9 mouse cellular contexts compared by ENCODE assay signal in the genomic region with DNA sequence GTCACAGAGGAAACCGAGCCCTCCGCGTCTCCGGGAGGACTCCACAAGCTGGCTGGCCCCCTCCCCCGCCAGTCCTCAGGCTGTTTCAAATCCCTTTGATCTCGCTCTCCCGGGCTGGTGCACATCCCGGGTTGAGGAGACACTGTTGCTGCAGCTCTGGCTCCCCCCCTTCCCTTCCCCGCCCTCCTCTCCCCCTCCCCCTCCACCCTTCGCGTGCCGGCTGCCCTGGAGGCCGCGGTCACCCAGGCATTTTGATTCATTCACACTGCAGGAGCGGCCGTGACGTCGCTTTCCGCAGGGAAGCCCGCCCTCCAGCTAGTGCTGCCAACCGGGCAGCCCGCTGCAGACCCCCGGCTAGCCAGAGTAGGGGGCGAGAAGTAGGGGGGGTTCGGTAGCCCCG. TPM values are rescaled to one million over a fixed set of nuclear protein-coding genes. Genes with fewer than 3 reads are reported as not detected.
DNase-seq lines count a peak whose midpoint lies in the region; ATAC-seq and TF ChIP-seq lines count a peak whose summit lies in the region.
"Had no signal": no experiment of that assay in that cellular context is flagged by ENCODE, and none has a peak within 500 bp of the region (broad histone marks: within the 10 kb centered on the region; RNA-seq: fewer than 3 reads in every experiment).

No protein-coding gene starts in this region.

- no peak overlapping the region for H3K27ac ChIP-seq in cerebellum, adult 2 months (ENCODE audit: insufficient read depth, low read length)
- H3K27ac ChIP-seq in forebrain, embryonic 14.5 days (ENCODE audit: low read depth, low read length), result no peak overlapping the region
- H3K27ac ChIP-seq in neural tube, embryonic 13.5 days (replicated peaks), result no peak overlapping the region

- no peak for TF ChIP-seq POLR2A in cerebellum, adult 2 months (IDR thresholded peaks at IDR 0.05; ENCODE audit: borderline replicate concordance, insufficient read depth, low read length)

- no peaks in the 10 kb centered on the region for H3K9me3 ChIP-seq in E14TG2a.4 (ENCODE audit: low read length)
- H3K9me3 ChIP-seq in forebrain, embryonic 14.5 days (replicated peaks; ENCODE audit: control insufficient read depth, low read length), result no peaks in the 10 kb centered on the region
- H3K9me3 ChIP-seq in neural tube, embryonic 13.5 days, result no peaks in the 10 kb centered on the region

- H3K9ac ChIP-seq in forebrain, embryonic 14.5 days (ENCODE audit: low read length), result peak overlapping the region; percentile 41
- H3K9ac ChIP-seq in neural tube, embryonic 13.5 days, result peak overlapping the region; percentile 50

- intact Hi-C loops in gastrocnemius, postnatal 36 days (cut with DNase I), result no loop called here

- whole genome bisulfite sequencing in cerebellum, adult 2 months, result under 1% methylated on average over 26 of the region's 26 CpGs
- under 1% methylated on average over 25 of the region's 26 CpGs for WGBS in forebrain, embryonic 14.5 days
- WGBS in neural tube, embryonic 13.5 days, result 0% methylated on average over 26 of the region's 26 CpGs

- peaks cover 18% of the 10 kb centered on the region; the same call in 1 of the 2 replicates for H3K27me3 ChIP-seq in cerebellum, adult 2 months (ENCODE audit: control insufficient read depth, insufficient read depth, low read length)
- H3K27me3 ChIP-seq in E14TG2a.4 (ENCODE audit: insufficient read depth, low read length), result peaks cover 90% of the 10 kb centered on the region
- H3K27me3 ChIP-seq in forebrain, embryonic 14.5 days (replicated peaks; ENCODE audit: control insufficient read depth, insufficient read depth, low read length), result peaks cover 91% of the 10 kb centered on the region
- peaks cover 94% of the 10 kb centered on the region for H3K27me3 ChIP-seq in neural tube, embryonic 13.5 days

- peak overlapping the region; percentile 91 for H3K4me2 ChIP-seq in forebrain, embryonic 14.5 days (ENCODE audit: low read length)
- peak overlapping the region; percentile 70 for H3K4me2 ChIP-seq in neural tube, embryonic 13.5 days

- TF ChIP-seq CTCF in cerebellum, adult 2 months (IDR thresholded peaks at IDR 0.05; ENCODE audit: borderline replicate concordance, insufficient read depth, low read depth, low read length), result no peak
- TF ChIP-seq CTCF in E14TG2a.4 (conservative IDR thresholded peaks at IDR 0.05; ENCODE audit: low read length), result no peak

- H3K4me3 ChIP-seq in cerebellum, adult 2 months (replicated peaks; ENCODE audit: insufficient read depth, low read depth, low read length), result peak overlapping the region; percentile 4
- peak overlapping the region; percentile 81 for H3K4me3 ChIP-seq in E14TG2a.4 (replicated peaks; ENCODE audit: low read length)
- H3K4me3 ChIP-seq in forebrain, embryonic 14.5 days (ENCODE audit: low read depth, low read length), result peak overlapping the region; percentile 46
- peak overlapping the region; percentile 40 for H3K4me3 ChIP-seq in neural tube, embryonic 13.5 days

- H3K4me1 ChIP-seq in cerebellum, adult 2 months (ENCODE audit: control insufficient read depth, insufficient read depth, low read length), result peaks cover 3% of the 10 kb centered on the region; the same call in 1 of the 2 replicates
- H3K4me1 ChIP-seq in E14TG2a.4 (replicated peaks; ENCODE audit: low read depth, low read length), result peaks cover 44% of the 10 kb centered on the region
- peaks cover 22% of the 10 kb centered on the region for H3K4me1 ChIP-seq in forebrain, embryonic 14.5 days (ENCODE audit: control insufficient read depth, insufficient read depth, low read length)
- peaks cover 36% of the 10 kb centered on the region for H3K4me1 ChIP-seq in neural tube, embryonic 13.5 days (replicated peaks)

- no peak for DNase-seq in cerebellum, adult 2 months
- DNase-seq in cerebellum, adult 9-11 months, result no peak
- DNase-seq in forebrain, embryonic 14.5 days (ENCODE audit: low spot score), result peak; percentile 55
- peak; percentile 41 to 64 for DNase-seq in kidney, postnatal 4 days
- no peak for DNase-seq in gastrocnemius, postnatal 36 days

- peak; percentile 70 for ATAC-seq in forebrain, embryonic 14.5 days
- peak; percentile 66 for ATAC-seq in neural tube, embryonic 13.5 days (ENCODE audit: low read depth)
- no peak for ATAC-seq in frontal cortex, adult (ENCODE audit: low TSS enrichment)

- H3K36me3 ChIP-seq in E14TG2a.4 (ENCODE audit: insufficient read depth, low read length), result no peaks in the 10 kb centered on the region
- no peaks in the 10 kb centered on the region for H3K36me3 ChIP-seq in forebrain, embryonic 14.5 days (ENCODE audit: control insufficient read depth, insufficient read depth, low read length)
- no peaks in the 10 kb centered on the region for H3K36me3 ChIP-seq in neural tube, embryonic 13.5 days

RNA-seq across cellular contexts. Expression of gene Lhx4, which starts 9.5 kb away (rescaled TPM):
- polyA plus RNA-seq in cerebellum, adult 2 months (2012; rRNA removed), result 0.55 and 1.0 TPM in 2 replicates
- 0.11 TPM in 1 of 2 replicates, not detected in the other for polyA plus RNA-seq in forebrain, embryonic 14.5 days (2014; fragmentation: Nextera tagmentation; extraction: Ambion mirVana)
- 5.5 and 7.5 TPM in 2 replicates for polyA plus RNA-seq in neural tube, embryonic 13.5 days (2015; fragmentation: Nextera tagmentation; extraction: Ambion mirVana)
- total RNA-seq in gastrocnemius, postnatal 36 days (2021), result not detected
- total RNA-seq: heart, adult 18-20 months had no signal

Comparison
In these comparisons a context has a peak if more than half of its experiments do, and no peak if none do; other contexts are left out.
1. DNase-seq: peak in forebrain, embryonic 14.5 days (single experiment) and kidney, postnatal 4 days (2 of 2); none in cerebellum, adult 2 months (0 of 2), cerebellum, adult 9-11 months (single experiment) and gastrocnemius, postnatal 36 days (0 of 2).
2. H3K4me3 ChIP-seq: peak in every context shown above with its lines; median percentile 81 in E14TG2a.4; 46 in forebrain, embryonic 14.5 days; 40 in neural tube, embryonic 13.5 days; 4 in cerebellum, adult 2 months.